Mouse (Mus musculus) small intestine, adult 2 months (tissue): ENCODE data around the gene Kctd15.

ENCODE experiments used
- CTCF ChIP-seq: fragments of 200-500 bp; IDR thresholded peaks from 2 replicates; pipeline ENCODE4 v1.5.1; 2012; ENCODE audit warnings: low read depth, mild to moderate bottlenecking, control low read depth, inconsistent platforms, low read length, moderate library complexity, mixed read lengths; ENCODE audit not compliant: insufficient replicate concordance, insufficient read length; ENCODE audit errors: extremely low read depth
- POLR2A ChIP-seq: fragments of 200-500 bp; IDR thresholded peaks from 2 replicates; pipeline ENCODE4 v1.6.1; 2012; ENCODE audit warnings: low read depth, mild to moderate bottlenecking, control low read depth, inconsistent platforms, low read length, moderate library complexity

GRCm38 (mm10) chr7:34616275-34616674, 40.3 kb downstream of the Kctd15 start:
- peak; percentile 17; the same call in 1 of the 2 replicates for TF ChIP-seq CTCF
- no peak for TF ChIP-seq POLR2A
